In the genomic region with DNA sequence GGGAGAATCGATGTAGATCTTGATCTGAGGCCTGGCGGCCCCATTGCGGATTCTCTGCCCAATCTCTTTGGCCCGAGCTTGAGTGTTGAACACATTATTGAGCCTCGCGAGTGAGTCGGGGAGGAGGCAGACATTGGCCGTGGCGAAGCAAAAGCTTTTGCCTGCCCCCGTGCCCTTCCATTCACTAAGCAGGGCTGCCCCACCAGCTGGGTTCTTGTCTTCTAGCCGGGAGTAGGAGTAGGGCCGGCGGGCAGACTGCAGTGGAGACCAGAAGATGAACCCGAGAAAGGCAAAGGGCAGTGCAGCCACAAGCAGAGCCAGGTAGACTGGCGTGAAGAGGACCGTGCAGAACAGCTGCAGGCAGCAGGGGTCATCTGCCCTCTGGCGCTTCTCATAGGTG, we compare ENCODE assay signal across 25 mouse cellular contexts. TPM values are rescaled to one million over a fixed set of nuclear protein-coding genes. Genes with fewer than 3 reads are reported as not detected.
DNase-seq lines count a peak whose midpoint lies in the region; ATAC-seq and TF ChIP-seq lines count a peak whose summit lies in the region.
"Had no signal": no experiment of that assay in that cellular context is flagged by ENCODE, and none has a peak within 500 bp of the region (broad histone marks: within the 10 kb centered on the region; RNA-seq: fewer than 3 reads in every experiment).

No protein-coding gene starts in this region.

- no peak for ATAC-seq in hindbrain, postnatal 0 days
- ATAC-seq in megakaryocyte-erythroid progenitor cell, adult 5-6 weeks (replicated peaks; ENCODE audit: low FRiP score, low TSS enrichment, poor library complexity, severe bottlenecking): no peak
- ATAC-seq: forebrain, embryonic 13.5 days; forebrain, embryonic 16.5 days; intestine, embryonic 15.5 days had no signal

- H3K4me2 ChIP-seq in hindbrain, postnatal 0 days (ENCODE audit: low read depth, low read length): no peak overlapping the region
- H3K4me2 ChIP-seq: forebrain, embryonic 13.5 days; heart, embryonic 11.5 days; hindbrain, embryonic 12.5 days; hindbrain, embryonic 15.5 days; intestine, embryonic 15.5 days had no signal

- H3K27ac ChIP-seq in hindbrain, embryonic 10.5 days: peak overlapping the region; percentile 2
- no peak overlapping the region for H3K27ac ChIP-seq in hindbrain, postnatal 0 days
- H3K27ac ChIP-seq: forebrain, embryonic 10.5 days; forebrain, embryonic 13.5 days; gastrocnemius, adult 2 months; hindbrain, embryonic 12.5 days; hindbrain, embryonic 15.5 days; intestine, embryonic 15.5 days had no signal

- peaks cover 43% of the 10 kb centered on the region for H3K4me1 ChIP-seq in hindbrain, embryonic 10.5 days (replicated peaks)
- H3K4me1 ChIP-seq in hindbrain, postnatal 0 days (ENCODE audit: insufficient read depth, low read length): peaks cover 14% of the 10 kb centered on the region
- peaks cover 17% of the 10 kb centered on the region for H3K4me1 ChIP-seq in E14TG2a.4 (replicated peaks; ENCODE audit: low read depth, low read length)

- WGBS in hindbrain, embryonic 10.5 days: 84% methylated on average over 17 of the region's 17 CpGs
- WGBS in hindbrain, postnatal 0 days: 69% methylated on average over 17 of the region's 17 CpGs

- no peak overlapping the region for H3K4me3 ChIP-seq in hindbrain, embryonic 10.5 days
- H3K4me3 ChIP-seq in hindbrain, postnatal 0 days (ENCODE audit: low read length): no peak overlapping the region
- peak overlapping the region; percentile 62 for H3K4me3 ChIP-seq in E14TG2a.4 (replicated peaks; ENCODE audit: low read length)
- H3K4me3 ChIP-seq: forebrain, embryonic 10.5 days; forebrain, embryonic 13.5 days; gastrocnemius, adult 2 months; hindbrain, embryonic 12.5 days; hindbrain, embryonic 15.5 days; intestine, embryonic 15.5 days had no signal

- H3K9ac ChIP-seq in hindbrain, postnatal 0 days (replicated peaks; ENCODE audit: low read length): no peak overlapping the region
- H3K9ac ChIP-seq: forebrain, embryonic 13.5 days; hindbrain, embryonic 12.5 days; hindbrain, embryonic 15.5 days; intestine, embryonic 15.5 days had no signal

- H3K27me3 ChIP-seq in hindbrain, embryonic 10.5 days (ENCODE audit: insufficient read depth, poor library complexity, severe bottlenecking): no peaks in the 10 kb centered on the region
- H3K27me3 ChIP-seq in hindbrain, postnatal 0 days (ENCODE audit: insufficient read depth, low read length): no peaks in the 10 kb centered on the region
- H3K27me3 ChIP-seq in E14TG2a.4 (ENCODE audit: insufficient read depth, low read length): peaks cover 62% of the 10 kb centered on the region
- H3K27me3 ChIP-seq: forebrain, embryonic 13.5 days; hindbrain, embryonic 12.5 days; hindbrain, embryonic 15.5 days; intestine, embryonic 15.5 days had no signal

- DNase-seq in cerebellum, postnatal 10 days: peak; percentile 45 to 52
- DNase-seq in cerebellum, postnatal 4 days (ENCODE audit: low spot score in 2 of 2): no peak
- no peak for DNase-seq in hindbrain, embryonic 10.5 days (ENCODE audit: low spot score)
- DNase-seq in hindbrain, postnatal 0 days (ENCODE audit: low spot score): no peak
- DNase-seq in ZHBTc4 (ENCODE audit: low read depth, low spot score): peak; percentile 28
- DNase-seq in thymus, postnatal 10 days (ENCODE audit: low spot score in 2 of 2): no peak
- DNase-seq: adrenal gland, postnatal 10 days; adrenal gland, postnatal 36 days; cerebellum, adult 18-20 months; cerebellum, adult 9-10 months; cerebellum, postnatal 25 days; embryo, embryonic 11 days; gastrocnemius, adult 2 months; gastrocnemius, postnatal 14 days; heart, adult 18-20 months; kidney, adult 11 months had no signal

- TF ChIP-seq CTCF in hindbrain, postnatal 0 days (IDR thresholded peaks at IDR 0.05; ENCODE audit: low read depth): no peak
- no peak for TF ChIP-seq CTCF in E14TG2a.4 (conservative IDR thresholded peaks at IDR 0.05; ENCODE audit: low read length)

- H3K36me3 ChIP-seq in hindbrain, embryonic 10.5 days: peaks cover 43% of the 10 kb centered on the region
- H3K36me3 ChIP-seq in hindbrain, postnatal 0 days (ENCODE audit: insufficient read depth, low read length): peaks cover 4% of the 10 kb centered on the region; the same call in 1 of the 2 replicates
- peaks cover 19% of the 10 kb centered on the region for H3K36me3 ChIP-seq in E14TG2a.4 (ENCODE audit: insufficient read depth, low read length)
- H3K36me3 ChIP-seq: intestine, embryonic 15.5 days had no signal

- H3K9me3 ChIP-seq in hindbrain, embryonic 10.5 days: no peaks in the 10 kb centered on the region
- H3K9me3 ChIP-seq in hindbrain, postnatal 0 days (ENCODE audit: low read length): no peaks in the 10 kb centered on the region
- no peaks in the 10 kb centered on the region for H3K9me3 ChIP-seq in E14TG2a.4 (ENCODE audit: low read length)
- H3K9me3 ChIP-seq: forebrain, embryonic 10.5 days; forebrain, embryonic 13.5 days; hindbrain, embryonic 12.5 days; hindbrain, embryonic 15.5 days; intestine, embryonic 15.5 days had no signal

RNA-seq across cellular contexts. Expression of a gene that starts 54.7 kb away (rescaled TPM):
- polyA plus RNA-seq in hindbrain, embryonic 10.5 days (2016; fragmentation: Nextera tagmentation; extraction: Ambion mirVana): 71.1 and 73.6 TPM in 2 replicates
- 60.1 and 71.3 TPM in 2 replicates for total RNA-seq in hindbrain, postnatal 0 days (2014; rRNA removed)
- 47.2 and 50.9 TPM in 2 replicates for polyA plus RNA-seq in hindbrain, postnatal 0 days (2015; fragmentation: Nextera tagmentation; extraction: Ambion mirVana)
- 30.3 and 47.7 TPM in 2 replicates for total RNA-seq in megakaryocyte-erythroid progenitor cell, adult 5-6 weeks (2014; fragmentation: Nextera tagmentation)
- 55.0 and 60.4 TPM in 2 replicates for total RNA-seq in megakaryocyte-erythroid progenitor cell, adult 5-6 weeks (2017)

RNA-seq across cellular contexts. Expression of a gene that starts 54.7 kb away (rescaled TPM):
- 33.0 and 36.9 TPM in 2 replicates for polyA plus RNA-seq in hindbrain, embryonic 10.5 days (2016; fragmentation: Nextera tagmentation; extraction: Ambion mirVana)
- total RNA-seq in hindbrain, postnatal 0 days (2014; rRNA removed): 56.7 and 67.6 TPM in 2 replicates
- 36.1 and 37.4 TPM in 2 replicates for polyA plus RNA-seq in hindbrain, postnatal 0 days (2015; fragmentation: Nextera tagmentation; extraction: Ambion mirVana)
- 32.7 and 47.9 TPM in 2 replicates for total RNA-seq in megakaryocyte-erythroid progenitor cell, adult 5-6 weeks (2014; fragmentation: Nextera tagmentation)
- 50.5 and 58.1 TPM in 2 replicates for total RNA-seq in megakaryocyte-erythroid progenitor cell, adult 5-6 weeks (2017)

Comparison
In these comparisons a context has a peak if more than half of its experiments do, and no peak if none do; other contexts are left out.
1. DNase-seq: peak in cerebellum, postnatal 10 days (2 of 2) and ZHBTc4 (single experiment); none in cerebellum, postnatal 4 days (0 of 2), hindbrain, embryonic 10.5 days (single experiment), hindbrain, postnatal 0 days (single experiment) and thymus, postnatal 10 days (0 of 2).